Mouse (Mus musculus) forebrain, embryonic 14.5 days (tissue): ENCODE results near the gene Fam189a1. TPM values are rescaled to one million over a fixed set of nuclear protein-coding genes. Genes with fewer than 3 reads are reported as not detected.

ENCODE experiments used
- ATAC-seq: fragments of 200-750 bp; cut with Nextera tagmentation; 2 replicates; pipeline ENCODE4 v1.8.0; 2017; ENCODE audit warnings: mild to moderate bottlenecking, moderate library complexity
- DNase-seq: peaks from one replicate; pipeline ENCODE4 v3.0.0-alpha.2; 2015; ENCODE audit warnings: low spot score
- H3K27ac ChIP-seq: fragments of 300-500 bp; sonication (generic); 2 replicates; pipeline ENCODE4 v1.5.1; 2014; ENCODE audit warnings: low read depth, mild to moderate bottlenecking, control low read depth, low read length, moderate library complexity
- H3K27me3 ChIP-seq: fragments of 300-500 bp; sonication (generic); replicated peaks from 2 replicates; pipeline ENCODE4 v1.6.1; 2014; ENCODE audit warnings: low read length, control low read depth, mixed read lengths; ENCODE audit not compliant: control insufficient read depth, insufficient read depth
- H3K36me3 ChIP-seq: fragments of 300-500 bp; sonication (generic); 2 replicates; pipeline ENCODE4 v1.6.1; 2014; ENCODE audit warnings: low read length, control low read depth; ENCODE audit not compliant: control insufficient read depth, insufficient read depth
- H3K4me1 ChIP-seq: fragments of 300-500 bp; sonication (generic); 2 replicates; pipeline ENCODE4 v1.6.1; 2014; ENCODE audit warnings: antibody characterized with exemption, low read length, control low read depth; ENCODE audit not compliant: control insufficient read depth, insufficient read depth
- H3K4me2 ChIP-seq: fragments of 300-500 bp; sonication (generic); 2 replicates; pipeline ENCODE4 v1.6.1; 2014; ENCODE audit warnings: mild to moderate bottlenecking, control low read depth, low read length
- H3K4me3 ChIP-seq: fragments of 300-500 bp; sonication (generic); 2 replicates; pipeline ENCODE4 v1.5.1; 2014; ENCODE audit warnings: low read depth, low read length, control low read depth
- H3K9ac ChIP-seq: fragments of 300-500 bp; sonication (generic); 2 replicates; pipeline ENCODE4 v1.6.1; 2014; ENCODE audit warnings: mild to moderate bottlenecking, low read length, control low read depth, moderate library complexity
- H3K9me3 ChIP-seq: fragments of 300-500 bp; sonication (generic); replicated peaks from 2 replicates; pipeline ENCODE4 v1.6.1; 2016; ENCODE audit warnings: low read length, control low read depth, mixed read lengths; ENCODE audit not compliant: control insufficient read depth
- WGBS: fragments of 180-500 bp; shearing (Covaris S2); extraction: QIAGEN DNeasy Blood & Tissue Kit; methylation state at CpG from one replicate; pipeline ENCODE4 v1.1.7; 2014; 5-methylcytosine and 5-hydroxymethylcytosine counted together
- polyA plus RNA-seq: library from polyadenylated mRNA; unstranded; fragments of >200 nt; fragmentation: Nextera tagmentation; extraction: Ambion mirVana; gene quantifications from 2 replicates; pipeline ENCODE4 v1.2.1, GENCODE M21; 2014

The Fam189a1 gene
- polyA plus RNA-seq, 1 experiment from 2014 or later: 2.6 TPM

DNA sequence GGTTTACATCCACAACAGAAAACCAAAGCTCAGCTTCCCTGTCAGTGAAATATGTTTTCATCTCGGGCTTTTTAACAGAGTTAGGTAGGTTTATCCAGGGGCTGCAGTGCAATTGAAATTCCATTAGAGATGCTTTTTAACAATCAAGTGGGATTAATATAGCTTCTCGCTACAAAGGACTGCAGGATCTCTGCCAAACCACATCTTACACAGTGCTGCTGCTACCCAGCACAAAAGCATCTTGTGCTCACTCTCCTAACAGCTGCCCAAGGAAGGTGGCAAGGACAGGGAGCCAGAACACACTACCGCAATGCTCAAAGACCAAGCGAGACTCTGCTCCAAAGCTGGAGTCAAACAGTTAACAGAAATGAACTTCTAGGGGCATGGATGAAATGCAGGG is 219.4 kb downstream of the Fam189a1 start:
- no peaks in the 10 kb centered on the region for H3K9me3 ChIP-seq
- H3K36me3 ChIP-seq: no peaks in the 10 kb centered on the region
- no peak overlapping the region for H3K27ac ChIP-seq
- H3K4me1 ChIP-seq: no peaks in the 10 kb centered on the region
- 67% methylated on average over 4 of the region's 4 CpGs for WGBS
- H3K4me2 ChIP-seq: no peak overlapping the region
- DNase-seq (no peak), ATAC-seq (no peak)
- H3K27me3 ChIP-seq: no peaks in the 10 kb centered on the region
- H3K9ac ChIP-seq: no peak overlapping the region
- no peak overlapping the region for H3K4me3 ChIP-seq

DNA sequence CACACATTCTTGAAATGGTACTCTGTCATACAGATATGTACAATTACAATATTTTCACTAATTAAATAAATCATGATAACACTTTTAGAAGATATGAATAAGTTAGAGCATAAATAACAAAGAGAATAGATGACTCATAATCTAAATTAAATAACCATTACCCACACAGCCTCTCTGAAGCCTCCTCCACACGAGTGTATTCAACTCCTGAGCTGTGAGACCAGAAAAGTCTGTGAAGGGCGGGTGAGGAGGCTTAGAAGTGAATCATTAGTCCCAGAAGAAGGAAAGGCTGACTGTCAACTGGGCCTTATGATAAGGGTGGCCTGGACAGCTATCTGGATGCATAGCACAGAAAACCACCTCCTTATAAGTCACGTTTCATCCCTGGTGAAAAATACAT is 222.3 kb downstream of the Fam189a1 start:
- DNase-seq (no peak), ATAC-seq (no peak)
- Histone ChIP-seq H3K4me2 (no peak overlapping the region), H3K27me3 (no peaks in the 10 kb centered on the region), H3K36me3 (no peaks in the 10 kb centered on the region), H3K9me3 (no peaks in the 10 kb centered on the region), H3K4me1 (no peaks in the 10 kb centered on the region), H3K9ac (no peak overlapping the region), H3K27ac (no peak overlapping the region), H3K4me3 (no peak overlapping the region)
- WGBS: 74% methylated on average over 3 of the region's 3 CpGs

DNA sequence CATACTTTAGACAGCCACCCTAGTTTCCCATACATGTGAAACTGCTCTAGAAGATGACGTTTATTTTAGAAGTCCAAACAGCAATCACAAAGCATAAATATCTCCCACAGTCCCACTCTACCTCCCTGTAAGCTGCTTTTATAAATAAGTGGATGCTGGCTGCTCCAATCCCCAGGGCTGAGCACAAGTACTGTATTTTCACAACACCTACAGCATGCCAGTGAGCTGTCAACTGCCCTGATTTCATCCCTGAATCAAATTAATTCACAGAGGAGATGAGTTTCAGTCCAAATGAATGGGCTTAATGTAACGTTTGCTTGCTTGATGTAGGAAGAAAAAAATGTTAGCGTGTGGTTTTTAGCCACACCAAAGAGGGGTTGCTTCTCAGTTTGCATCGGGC is 225.4 kb downstream of the Fam189a1 start:
- no peaks in the 10 kb centered on the region for H3K4me1 ChIP-seq
- no peaks in the 10 kb centered on the region for H3K36me3 ChIP-seq
- no peak overlapping the region for H3K27ac ChIP-seq
- DNase-seq (no peak), ATAC-seq (no peak)
- H3K27me3 ChIP-seq: no peaks in the 10 kb centered on the region
- WGBS: 68% methylated on average over 4 of the region's 4 CpGs
- no peak overlapping the region for H3K9ac ChIP-seq
- no peak overlapping the region for H3K4me2 ChIP-seq
- H3K4me3 ChIP-seq: no peak overlapping the region
- H3K9me3 ChIP-seq: no peaks in the 10 kb centered on the region

DNA sequence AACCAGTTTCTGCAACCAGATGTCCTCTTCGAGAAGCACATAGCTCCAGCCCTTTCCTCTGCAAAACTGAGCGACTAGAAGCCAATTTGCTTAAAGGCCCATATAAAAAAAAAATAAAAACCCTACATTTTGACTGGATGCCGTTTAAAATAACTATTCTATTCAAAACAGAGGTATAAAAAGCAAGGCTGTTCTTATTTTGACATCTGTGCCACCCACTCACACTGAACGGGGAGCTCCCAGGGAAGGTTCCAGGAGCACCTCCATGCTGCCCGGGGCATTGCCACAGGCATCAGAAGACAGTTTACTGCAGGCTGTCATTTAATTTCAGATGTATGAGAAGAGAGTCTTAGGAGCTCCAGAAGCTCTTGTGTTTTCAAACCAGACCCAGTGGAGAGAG is 232.5 kb downstream of the Fam189a1 start:
- no peaks in the 10 kb centered on the region for H3K36me3 ChIP-seq
- peaks cover 5% of the 10 kb centered on the region for H3K4me1 ChIP-seq
- DNase-seq (no peak), ATAC-seq (no peak)
- H3K9ac ChIP-seq: no peak overlapping the region
- H3K9me3 ChIP-seq: no peaks in the 10 kb centered on the region
- no peak overlapping the region for H3K27ac ChIP-seq
- 79% methylated on average over 5 of the region's 5 CpGs for WGBS
- H3K27me3 ChIP-seq: no peaks in the 10 kb centered on the region
- H3K4me3 ChIP-seq: no peak overlapping the region
- H3K4me2 ChIP-seq: no peak overlapping the region

DNA sequence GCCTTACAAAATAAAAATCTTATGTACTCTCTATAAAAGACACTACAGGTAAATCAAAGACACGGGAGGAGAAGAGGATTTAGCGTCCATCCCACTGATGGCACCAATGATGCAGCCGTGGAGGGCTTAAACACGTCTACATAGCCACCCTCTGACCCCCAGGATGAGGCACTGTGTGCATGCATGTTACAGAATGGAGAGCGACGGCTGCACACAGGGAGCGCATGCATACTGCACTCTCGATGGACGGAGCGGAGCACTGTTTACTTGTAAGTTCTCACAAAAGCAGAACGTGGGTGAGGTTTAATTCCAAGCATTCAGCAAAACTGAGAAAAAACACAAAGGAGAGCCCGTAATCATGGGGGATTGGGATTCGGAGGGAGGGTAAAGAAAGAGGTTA is 235.2 kb downstream of the Fam189a1 start:
- H3K9me3 ChIP-seq: no peaks in the 10 kb centered on the region
- WGBS: 48% methylated on average over 13 of the region's 13 CpGs
- DNase-seq: peak; percentile 25
- peaks cover 5% of the 10 kb centered on the region for H3K4me1 ChIP-seq
- peak overlapping the region; percentile 17; the same call in 1 of the 2 replicates for H3K9ac ChIP-seq
- no peaks in the 10 kb centered on the region for H3K36me3 ChIP-seq
- no peak; the same call in 1 of the 2 replicates for ATAC-seq
- no peaks in the 10 kb centered on the region for H3K27me3 ChIP-seq
- no peak overlapping the region for H3K4me3 ChIP-seq
- peak overlapping the region; percentile 5; the same call in 1 of the 2 replicates for H3K4me2 ChIP-seq
- H3K27ac ChIP-seq: 0 out of 2 replicates have a peak overlapping the region, but pooled peaks have one; percentile 9

DNA sequence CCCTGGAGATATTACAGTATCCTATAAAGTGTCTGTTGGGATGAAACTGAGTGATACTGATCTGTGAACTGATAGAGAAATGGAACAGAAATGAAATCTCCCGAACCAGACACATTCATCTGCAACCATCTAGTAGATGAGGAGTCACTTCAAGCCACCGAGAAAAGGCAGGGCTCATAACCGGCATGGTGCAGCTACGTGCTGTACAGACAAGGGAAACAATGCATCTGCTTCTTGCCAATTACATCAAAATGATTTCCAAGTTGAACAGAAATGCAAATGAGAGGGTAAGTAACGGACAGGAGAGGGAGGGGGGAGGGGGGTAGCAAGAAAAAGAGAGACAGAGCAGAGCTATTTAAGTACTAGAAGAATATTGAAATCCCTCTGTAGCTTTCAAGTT is 235.6 kb downstream of the Fam189a1 start:
- Histone ChIP-seq H3K9me3 (no peaks in the 10 kb centered on the region), H3K27me3 (no peaks in the 10 kb centered on the region), H3K4me3 (no peak overlapping the region), H3K9ac (no peak overlapping the region), H3K36me3 (no peaks in the 10 kb centered on the region), H3K4me2 (no peak overlapping the region), H3K4me1 (peaks cover 5% of the 10 kb centered on the region), H3K27ac (peak overlapping the region; percentile 9; the same call in 1 of the 2 replicates)
- ATAC-seq: peak; percentile 59
- DNase-seq: peak; percentile 32
- 20% methylated on average over 5 of the region's 5 CpGs for WGBS

DNA sequence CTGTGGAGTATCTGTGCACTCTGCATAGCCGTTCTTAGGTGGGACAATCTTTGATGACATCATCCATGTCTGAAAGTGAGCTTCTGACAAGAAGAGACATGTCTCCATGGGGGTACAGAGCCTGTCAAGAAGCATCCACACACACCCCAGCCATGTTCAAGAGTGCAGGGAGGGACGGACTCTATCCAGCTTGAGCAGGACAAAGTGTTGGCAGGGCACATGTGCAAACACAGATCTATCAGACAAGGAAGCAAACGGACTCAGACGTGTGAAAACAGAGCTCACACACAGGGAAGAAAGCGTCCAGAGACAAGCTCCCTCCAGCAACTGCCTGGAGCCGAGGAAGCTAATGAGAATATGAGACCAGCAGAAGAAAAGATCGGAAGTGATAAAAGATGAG is 239.7 kb downstream of the Fam189a1 start:
- no peak for ATAC-seq

DNA sequence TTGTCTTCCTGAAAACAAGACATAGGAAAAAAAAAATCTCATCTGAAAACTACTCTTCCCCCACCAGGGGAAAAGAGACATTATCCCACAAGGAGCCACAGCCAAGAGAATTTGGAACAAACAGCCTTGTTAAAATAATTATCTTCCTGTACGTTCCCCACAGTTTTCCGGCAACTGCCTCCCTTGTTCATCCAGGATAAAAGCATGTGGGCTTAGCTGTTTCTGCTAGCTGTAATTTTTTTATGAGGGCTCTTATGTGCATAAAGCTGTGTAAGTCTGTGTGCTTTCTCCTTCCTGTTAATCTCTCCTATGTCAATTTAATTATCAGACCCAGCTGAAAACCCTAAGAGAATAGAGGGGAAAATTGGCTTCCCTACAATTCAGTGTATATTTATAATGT is 241.2 kb downstream of the Fam189a1 start:
- Histone ChIP-seq H3K27ac (no peak overlapping the region), H3K9me3 (no peaks in the 10 kb centered on the region), H3K36me3 (no peaks in the 10 kb centered on the region), H3K4me3 (no peak overlapping the region), H3K4me2 (no peak overlapping the region), H3K9ac (no peak overlapping the region), H3K27me3 (no peaks in the 10 kb centered on the region), H3K4me1 (0 out of 2 replicates have a peak, but pooled peaks cover 3% of the 10 kb centered on the region)
- peak; percentile 12; the same call in 1 of the 2 replicates for ATAC-seq
- peak; percentile 29 for DNase-seq
- WGBS: 40% methylated on average over 2 of the region's 2 CpGs

More for the DNA sequence above, 239.7 kb downstream of the Fam189a1 start:
- no peak overlapping the region for H3K4me2 ChIP-seq
- 56% methylated on average over 7 of the region's 7 CpGs for WGBS
- no peak overlapping the region for H3K9ac ChIP-seq
- H3K36me3 ChIP-seq: no peaks in the 10 kb centered on the region
- peak; percentile 35 for DNase-seq
- peaks cover 8% of the 10 kb centered on the region for H3K4me1 ChIP-seq
- no peaks in the 10 kb centered on the region for H3K27me3 ChIP-seq
- no peaks in the 10 kb centered on the region for H3K9me3 ChIP-seq
- H3K4me3 ChIP-seq: no peak overlapping the region
- no peak overlapping the region for H3K27ac ChIP-seq

DNA sequence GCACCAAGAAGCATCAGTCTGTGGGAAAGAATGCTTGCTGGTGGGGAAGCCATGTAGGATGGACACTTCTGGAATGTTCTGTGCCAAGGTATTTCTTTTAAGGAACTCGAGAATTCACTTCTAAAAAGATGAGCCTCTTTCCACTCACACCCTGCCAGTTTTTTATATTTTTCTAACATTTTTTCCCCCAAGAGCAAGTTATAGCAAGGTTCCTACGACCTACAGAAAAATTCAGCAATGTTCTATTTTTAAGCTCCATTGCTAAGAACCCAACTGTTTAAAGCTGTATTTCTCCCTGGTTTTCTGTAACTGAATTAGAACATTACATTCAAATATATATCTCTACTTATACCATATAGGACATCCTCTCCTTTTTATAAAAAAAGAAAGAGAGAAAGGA is 244.4 kb downstream of the Fam189a1 start:
- Histone ChIP-seq H3K9ac (no peak overlapping the region), H3K4me1 (0 out of 2 replicates have a peak, but pooled peaks cover 3% of the 10 kb centered on the region), H3K4me2 (no peak overlapping the region), H3K27me3 (no peaks in the 10 kb centered on the region), H3K27ac (no peak overlapping the region), H3K9me3 (no peaks in the 10 kb centered on the region), H3K36me3 (no peaks in the 10 kb centered on the region), H3K4me3 (no peak overlapping the region)
- DNase-seq (no peak), ATAC-seq (no peak)
- 72% methylated on average over 2 of the region's 2 CpGs for WGBS
